8 mouse cellular contexts compared by ENCODE assay signal in genomic region chr8:124794486-124794780, GRCm38 (mm10). TPM values are rescaled to one million over a fixed set of nuclear protein-coding genes. Genes with fewer than 3 reads are reported as not detected.
DNase-seq lines count a peak whose midpoint lies in the region; ATAC-seq and TF ChIP-seq lines count a peak whose summit lies in the region.

No protein-coding gene starts in this region.

- no peaks in the 10 kb centered on the region for H3K9me3 ChIP-seq in forebrain, postnatal 0 days (ENCODE audit: low read length)
- H3K9me3 ChIP-seq in intestine, postnatal 0 days (ENCODE audit: control insufficient read depth) = no peaks in the 10 kb centered on the region
- no peaks in the 10 kb centered on the region for H3K9me3 ChIP-seq in limb, embryonic 13.5 days
- no peaks in the 10 kb centered on the region for H3K9me3 ChIP-seq in midbrain, embryonic 14.5 days (ENCODE audit: control insufficient read depth, low read length)
- no peaks in the 10 kb centered on the region for H3K9me3 ChIP-seq in stomach, embryonic 15.5 days

- DNase-seq in adrenal gland, adult (ENCODE audit: inconsistent age in 2 of 2, low spot score in 1 of 2) = peak; percentile 52 to 84
- no peak for DNase-seq in adrenal gland, postnatal 4 days (ENCODE audit: low spot score in 2 of 2)
- DNase-seq in cerebellum, adult 2 months = peak; percentile 87 to 94
- DNase-seq in forebrain, postnatal 0 days = peak; percentile 85
- DNase-seq in midbrain, embryonic 14.5 days = peak; percentile 91

- H3K9ac ChIP-seq in forebrain, postnatal 0 days = peak overlapping the region; percentile 85
- no peak overlapping the region for H3K9ac ChIP-seq in intestine, postnatal 0 days (ENCODE audit: low read depth, low read length)
- no peak overlapping the region for H3K9ac ChIP-seq in limb, embryonic 13.5 days
- peak overlapping the region; percentile 84 for H3K9ac ChIP-seq in midbrain, embryonic 14.5 days (replicated peaks; ENCODE audit: low read length)
- no peak overlapping the region for H3K9ac ChIP-seq in stomach, embryonic 15.5 days

- TF ChIP-seq CTCF in cerebellum, adult 2 months (IDR thresholded peaks at IDR 0.05; ENCODE audit: borderline replicate concordance, insufficient read depth, low read depth, low read length) = peak; percentile 57
- peak; percentile 75 for TF ChIP-seq CTCF in forebrain, postnatal 0 days (IDR thresholded peaks at IDR 0.05; ENCODE audit: low read depth)
- peak; percentile 60 for TF ChIP-seq CTCF in intestine, postnatal 0 days (IDR thresholded peaks at IDR 0.05; ENCODE audit: low read depth)

- peak; percentile 30 for ATAC-seq in forebrain, postnatal 0 days
- ATAC-seq in intestine, postnatal 0 days = no peak
- no peak for ATAC-seq in limb, embryonic 13.5 days (ENCODE audit: low FRiP score, low read depth)
- ATAC-seq in midbrain, embryonic 14.5 days (ENCODE audit: low FRiP score, low TSS enrichment) = peak; percentile 21
- no peak for ATAC-seq in stomach, embryonic 15.5 days (ENCODE audit: insufficient read depth, low FRiP score, low read depth)

- under 1% methylated on average over 25 of the region's 25 CpGs for WGBS in cerebellum, adult 2 months
- WGBS in forebrain, postnatal 0 days = under 1% methylated on average over 25 of the region's 25 CpGs
- under 1% methylated on average over 25 of the region's 25 CpGs for WGBS in intestine, postnatal 0 days
- 2% methylated on average over 25 of the region's 25 CpGs for WGBS in limb, embryonic 13.5 days
- WGBS in midbrain, embryonic 14.5 days = under 1% methylated on average over 25 of the region's 25 CpGs
- under 1% methylated on average over 25 of the region's 25 CpGs for WGBS in stomach, embryonic 15.5 days

- H3K27ac ChIP-seq in cerebellum, adult 2 months (ENCODE audit: insufficient read depth, low read length) = peak overlapping the region; percentile 15; the same call in 1 of the 2 replicates
- H3K27ac ChIP-seq in forebrain, postnatal 0 days (ENCODE audit: low read depth, low read length) = peak overlapping the region; percentile 99
- H3K27ac ChIP-seq in intestine, postnatal 0 days (ENCODE audit: low read depth, low read length) = no peak overlapping the region
- no peak overlapping the region for H3K27ac ChIP-seq in limb, embryonic 13.5 days
- H3K27ac ChIP-seq in midbrain, embryonic 14.5 days (replicated peaks; ENCODE audit: low read depth, low read length) = peak overlapping the region; percentile 97
- no peak overlapping the region for H3K27ac ChIP-seq in stomach, embryonic 15.5 days

- H3K36me3 ChIP-seq in forebrain, postnatal 0 days (ENCODE audit: insufficient read depth) = no peaks in the 10 kb centered on the region; the same call in 1 of the 2 replicates
- no peaks in the 10 kb centered on the region for H3K36me3 ChIP-seq in intestine, postnatal 0 days (ENCODE audit: control insufficient read depth, insufficient read depth)
- no peaks in the 10 kb centered on the region for H3K36me3 ChIP-seq in limb, embryonic 13.5 days
- no peaks in the 10 kb centered on the region for H3K36me3 ChIP-seq in midbrain, embryonic 14.5 days (ENCODE audit: control insufficient read depth, insufficient read depth, low read length)
- no peaks in the 10 kb centered on the region for H3K36me3 ChIP-seq in stomach, embryonic 15.5 days

- peak; percentile 40; the same call in 1 of the 2 replicates for TF ChIP-seq POLR2A in cerebellum, adult 2 months (IDR thresholded peaks at IDR 0.05; ENCODE audit: borderline replicate concordance, insufficient read depth, low read length)

- H3K4me2 ChIP-seq in forebrain, postnatal 0 days (ENCODE audit: low read depth) = peak overlapping the region; percentile 80
- peak overlapping the region; percentile 91 for H3K4me2 ChIP-seq in intestine, postnatal 0 days (replicated peaks; ENCODE audit: low read depth)
- peak overlapping the region; percentile 100 for H3K4me2 ChIP-seq in limb, embryonic 13.5 days (replicated peaks)
- H3K4me2 ChIP-seq in midbrain, embryonic 14.5 days (ENCODE audit: low read length) = peak overlapping the region; percentile 68
- peak overlapping the region; percentile 99 for H3K4me2 ChIP-seq in stomach, embryonic 15.5 days

- no peaks in the 10 kb centered on the region for H3K27me3 ChIP-seq in cerebellum, adult 2 months (ENCODE audit: control insufficient read depth, insufficient read depth, low read length)
- no peaks in the 10 kb centered on the region for H3K27me3 ChIP-seq in forebrain, postnatal 0 days (ENCODE audit: insufficient read depth, low read length)
- H3K27me3 ChIP-seq in intestine, postnatal 0 days (replicated peaks; ENCODE audit: control insufficient read depth, insufficient read depth, low read length) = peaks cover 48% of the 10 kb centered on the region
- H3K27me3 ChIP-seq in limb, embryonic 13.5 days = peaks cover 90% of the 10 kb centered on the region
- H3K27me3 ChIP-seq in midbrain, embryonic 14.5 days (ENCODE audit: control insufficient read depth, insufficient read depth, low read length) = peaks cover 14% of the 10 kb centered on the region; the same call in 1 of the 2 replicates
- peaks cover 62% of the 10 kb centered on the region for H3K27me3 ChIP-seq in stomach, embryonic 15.5 days (replicated peaks)

- H3K4me1 ChIP-seq in cerebellum, adult 2 months (ENCODE audit: control insufficient read depth, insufficient read depth, low read length) = peaks cover 11% of the 10 kb centered on the region
- peaks cover 26% of the 10 kb centered on the region for H3K4me1 ChIP-seq in forebrain, postnatal 0 days (ENCODE audit: insufficient read depth)
- H3K4me1 ChIP-seq in intestine, postnatal 0 days (replicated peaks; ENCODE audit: control insufficient read depth, insufficient read depth, low read length) = peaks cover 9% of the 10 kb centered on the region; the same call in 1 of the 2 replicates
- peaks cover 26% of the 10 kb centered on the region for H3K4me1 ChIP-seq in limb, embryonic 13.5 days
- peaks cover 41% of the 10 kb centered on the region for H3K4me1 ChIP-seq in midbrain, embryonic 14.5 days (ENCODE audit: control insufficient read depth, insufficient read depth, low read length)
- H3K4me1 ChIP-seq in stomach, embryonic 15.5 days = peaks cover 29% of the 10 kb centered on the region

- H3K4me3 ChIP-seq in cerebellum, adult 2 months (replicated peaks; ENCODE audit: insufficient read depth, low read depth, low read length) = peak overlapping the region; percentile 79
- peak overlapping the region; percentile 82 for H3K4me3 ChIP-seq in forebrain, postnatal 0 days (ENCODE audit: low read depth, low read length)
- H3K4me3 ChIP-seq in intestine, postnatal 0 days (ENCODE audit: low read depth, low read length) = peak overlapping the region; percentile 48
- peak overlapping the region; percentile 62 for H3K4me3 ChIP-seq in limb, embryonic 13.5 days
- peak overlapping the region; percentile 83 for H3K4me3 ChIP-seq in midbrain, embryonic 14.5 days (replicated peaks; ENCODE audit: low read depth, low read length)
- H3K4me3 ChIP-seq in stomach, embryonic 15.5 days (replicated peaks) = peak overlapping the region; percentile 55

RNA-seq across cellular contexts. Expression of gene Trim67, which starts 1.5 kb away (rescaled TPM):
- total RNA-seq in adrenal gland, postnatal 4 days (2021) = 1 to 10 TPM; 3.9 to 4.5 TPM
- 19.4 and 23.3 TPM in 2 replicates for polyA plus RNA-seq in cerebellum, adult 2 months (2012; rRNA removed)
- 64.2 and 68.3 TPM in 2 replicates for total RNA-seq in forebrain, postnatal 0 days (2014; rRNA removed)
- 21.9 and 25.7 TPM in 2 replicates for polyA plus RNA-seq in forebrain, postnatal 0 days (2015; fragmentation: Nextera tagmentation; extraction: Ambion mirVana)
- polyA plus RNA-seq in intestine, postnatal 0 days (2015; fragmentation: Nextera tagmentation; extraction: Ambion mirVana) = 0.23 and 0.29 TPM in 2 replicates
- 0.03 and 0.06 TPM in 2 replicates for polyA plus RNA-seq in limb, embryonic 13.5 days (2015; fragmentation: Nextera tagmentation; extraction: Ambion mirVana)
- 31.1 and 31.9 TPM in 2 replicates for polyA plus RNA-seq in midbrain, embryonic 14.5 days (2014; fragmentation: Nextera tagmentation; extraction: Ambion mirVana)
- polyA plus RNA-seq in stomach, embryonic 15.5 days (2015; fragmentation: Nextera tagmentation; extraction: Ambion mirVana) = 0.63 and 0.74 TPM in 2 replicates

RNA-seq across cellular contexts. Expression of gene Fam89a, which starts 42.8 kb away (rescaled TPM):
- 1 to 10 TPM; 1.5 to 1.8 TPM for total RNA-seq in adrenal gland, postnatal 4 days (2021)
- 1.2 and 1.3 TPM in 2 replicates for polyA plus RNA-seq in cerebellum, adult 2 months (2012; rRNA removed)
- 0.23 and 0.29 TPM in 2 replicates for total RNA-seq in forebrain, postnatal 0 days (2014; rRNA removed)
- polyA plus RNA-seq in forebrain, postnatal 0 days (2015; fragmentation: Nextera tagmentation; extraction: Ambion mirVana) = 0.15 and 0.28 TPM in 2 replicates
- polyA plus RNA-seq in intestine, postnatal 0 days (2015; fragmentation: Nextera tagmentation; extraction: Ambion mirVana) = 1.9 and 2.3 TPM in 2 replicates
- 3.2 and 3.7 TPM in 2 replicates for polyA plus RNA-seq in limb, embryonic 13.5 days (2015; fragmentation: Nextera tagmentation; extraction: Ambion mirVana)
- 0.21 and 0.32 TPM in 2 replicates for polyA plus RNA-seq in midbrain, embryonic 14.5 days (2014; fragmentation: Nextera tagmentation; extraction: Ambion mirVana)
- polyA plus RNA-seq in stomach, embryonic 15.5 days (2015; fragmentation: Nextera tagmentation; extraction: Ambion mirVana) = 4.5 and 4.8 TPM in 2 replicates

Comparison
In these comparisons a context has a peak if more than half of its experiments do, and no peak if none do; other contexts are left out.
1. DNase-seq: peak in adrenal gland, adult (2 of 2), cerebellum, adult 2 months (2 of 2), forebrain, postnatal 0 days (single experiment) and midbrain, embryonic 14.5 days (single experiment); none in adrenal gland, postnatal 4 days (0 of 2).
2. H3K27ac ChIP-seq: peak in cerebellum, adult 2 months (single experiment), forebrain, postnatal 0 days (single experiment) and midbrain, embryonic 14.5 days (single experiment); none in intestine, postnatal 0 days (single experiment), limb, embryonic 13.5 days (single experiment) and stomach, embryonic 15.5 days (single experiment).
3. ATAC-seq: peak in forebrain, postnatal 0 days (single experiment) and midbrain, embryonic 14.5 days (single experiment); none in intestine, postnatal 0 days (single experiment), limb, embryonic 13.5 days (single experiment) and stomach, embryonic 15.5 days (single experiment).
4. H3K9ac ChIP-seq: peak in forebrain, postnatal 0 days (single experiment) and midbrain, embryonic 14.5 days (single experiment); none in intestine, postnatal 0 days (single experiment), limb, embryonic 13.5 days (single experiment) and stomach, embryonic 15.5 days (single experiment).
5. RNA of gene Trim67, which starts 1.5 kb away (polyA plus RNA-seq): 31.1 to 31.9 TPM in midbrain, embryonic 14.5 days, 21.9 to 25.7 TPM in forebrain, postnatal 0 days and 19.4 to 23.3 TPM in cerebellum, adult 2 months; 0.63 to 0.74 TPM in stomach, embryonic 15.5 days, 0.23 to 0.29 TPM in intestine, postnatal 0 days and 0.03 to 0.06 TPM in limb, embryonic 13.5 days; every median in the first group is over 10 times any median in the second.
6. Peak in every context shown above with its lines, with median percentiles within 50 percentile points of each other: H3K4me3 ChIP-seq, CTCF ChIP-seq and H3K4me2 ChIP-seq.